Mouse (Mus musculus): ENCODE measurements around the gene Nup210. TPM values are rescaled to one million over a fixed set of nuclear protein-coding genes. Genes with fewer than 3 reads are reported as not detected.
"Not testable (repeated sequence)": the region's sequence is repeated elsewhere in the genome, so short reads cannot be mapped to it uniquely, and the experiment has no call there.

Gene Nup210
- total RNA-seq, 2 experiments from 2014 or later: 43.6 to 49.4 TPM

DNA sequence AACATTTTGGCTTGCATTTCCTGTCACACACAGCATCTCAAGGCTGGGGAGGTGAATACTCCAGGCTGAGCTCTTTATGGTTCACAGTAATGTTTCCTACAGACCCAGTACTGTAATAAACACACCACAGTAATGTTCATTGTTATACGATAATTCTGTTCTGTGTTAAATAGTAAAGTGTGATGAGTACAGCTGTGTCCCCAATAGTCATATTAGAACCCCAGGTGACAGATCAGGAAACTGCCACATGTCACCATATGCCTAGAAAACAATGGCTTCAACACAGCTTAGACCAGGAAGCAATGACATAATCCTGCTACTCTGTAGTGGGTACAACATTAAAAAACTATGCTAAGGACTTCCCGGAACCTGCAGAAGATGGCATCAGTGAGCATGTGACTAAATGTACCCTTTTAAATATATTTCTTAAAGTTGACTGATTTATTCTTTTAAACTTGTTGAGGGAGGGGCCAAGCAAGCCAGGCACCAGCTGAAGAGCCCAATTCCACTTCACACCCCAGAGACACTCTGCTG, 7.6 kb downstream of the Nup210 start:
- no peak for DNase-seq
- intact Hi-C loops (cut with DNase I): no loop called here

- peak; percentile 26 for DNase-seq
- intact Hi-C loops (cut with DNase I): no loop called here
Measured at GRCm38 (mm10) chr6:91108301-91108916, 8.2 kb downstream of the Nup210 start.

DNA sequence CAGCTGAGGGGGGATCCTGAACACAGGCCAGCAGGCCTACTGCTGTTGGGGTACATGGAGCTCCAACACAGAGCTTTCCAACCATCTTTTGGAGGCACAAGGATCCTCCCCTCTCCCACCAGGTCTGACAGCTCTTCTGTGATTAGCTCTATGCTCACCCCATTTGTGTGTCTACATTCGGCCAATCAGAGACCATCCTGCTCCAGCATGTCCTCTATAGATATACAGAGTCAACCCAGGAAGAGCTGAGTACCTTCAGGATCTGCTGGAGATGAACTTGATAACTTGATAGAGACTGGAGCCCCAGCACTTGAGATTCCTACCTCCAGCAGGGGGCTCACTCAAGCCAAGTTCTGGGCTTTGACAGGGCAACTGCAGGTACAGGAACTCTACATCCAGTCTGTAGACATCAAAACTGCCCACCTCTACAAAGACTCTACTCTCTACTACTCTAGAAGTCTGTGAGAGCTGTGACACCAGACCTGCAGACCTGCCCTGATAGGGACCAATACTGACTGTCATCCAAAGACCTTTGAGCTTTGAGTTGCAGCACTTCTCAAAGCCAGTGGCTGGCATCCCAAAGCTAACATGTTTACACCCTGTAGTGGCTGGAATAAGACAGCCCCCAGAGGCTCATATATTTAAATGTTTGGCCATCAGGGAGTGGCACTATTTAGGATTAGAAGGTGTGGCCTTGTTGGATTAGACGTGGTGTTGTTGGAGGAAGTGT, 11.1 kb downstream of the Nup210 start:
- no peak for DNase-seq
- intact Hi-C loops (cut with DNase I): no loop called here

DNA sequence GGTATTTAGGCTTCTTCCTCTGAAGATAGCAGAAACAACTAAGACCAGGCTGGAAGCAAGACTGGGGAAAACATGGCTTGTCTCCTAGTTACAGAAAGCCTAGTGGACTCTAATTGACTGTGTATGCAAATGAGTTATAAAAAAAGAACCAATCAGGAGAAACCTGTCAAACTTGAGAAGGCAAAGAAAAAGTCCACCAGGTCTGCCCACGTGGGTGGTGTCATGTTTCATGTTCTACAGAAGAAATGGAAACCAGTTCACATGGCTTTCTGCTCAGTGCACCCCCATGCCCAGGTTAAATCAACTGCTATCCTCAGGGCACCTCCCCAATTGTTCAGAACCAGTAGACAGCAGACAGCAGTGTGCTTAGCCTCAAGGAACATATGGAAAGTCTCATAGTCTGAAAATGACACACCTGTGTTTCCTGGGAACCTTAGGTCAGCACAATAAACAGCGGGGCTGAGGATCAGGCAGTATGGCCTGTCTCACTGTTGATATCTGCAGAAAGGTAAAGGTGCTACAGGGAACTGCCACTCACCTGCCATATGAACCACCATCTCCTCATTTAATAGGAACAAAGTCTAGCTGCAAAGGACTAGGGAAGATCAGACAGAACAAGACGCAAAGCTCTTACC, 11.7 kb downstream of the Nup210 start:
- intact Hi-C loops (cut with DNase I): no loop called here
- no peak for DNase-seq

DNA sequence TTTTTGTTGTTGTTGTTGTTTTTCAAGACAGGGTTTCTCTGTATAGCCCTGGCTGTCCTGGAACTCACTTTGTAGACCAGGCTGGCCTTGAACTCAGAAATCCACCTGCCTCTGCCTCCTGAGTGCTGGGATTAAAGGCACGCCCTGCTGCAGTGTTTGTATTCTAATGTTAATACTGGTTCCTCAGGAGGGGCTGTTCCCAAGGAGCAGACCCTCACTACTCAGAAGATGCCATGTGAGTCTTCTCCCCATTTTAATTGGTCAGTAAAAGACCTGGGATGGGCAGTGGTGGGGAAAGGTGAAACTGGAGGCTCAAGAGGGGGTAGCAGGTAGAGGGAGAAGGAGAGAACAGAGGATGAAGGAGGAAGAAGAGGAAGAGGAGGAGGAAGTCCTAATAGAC, 13.2 kb downstream of the Nup210 start:
- intact Hi-C loops (cut with DNase I): not testable (repeated sequence)

DNA sequence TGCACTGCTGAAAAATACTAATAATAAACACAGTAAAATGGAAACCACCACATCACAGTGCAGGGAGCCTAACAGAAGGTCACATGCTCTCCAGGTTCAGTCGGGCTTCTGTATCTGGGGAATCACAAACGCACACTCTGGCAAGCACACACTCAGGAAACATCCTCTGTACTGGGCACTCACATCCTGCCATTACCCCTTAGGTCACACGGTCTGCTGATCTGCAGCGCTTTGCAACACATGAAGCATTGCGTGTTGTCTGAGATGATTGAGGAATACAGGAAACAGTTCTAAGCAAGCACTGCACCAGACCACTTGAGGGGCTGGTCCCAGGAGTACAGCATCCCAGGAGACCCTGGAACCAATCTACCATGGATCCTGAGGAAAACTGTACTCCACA, 16.0 kb downstream of the Nup210 start:
- DNase-seq: no peak
- intact Hi-C loops (cut with DNase I): no loop called here

More for the DNA sequence above, 13.2 kb downstream of the Nup210 start:
- DNase-seq: not testable (repeated sequence)

GRCm38 (mm10) chr6:91097879-91098278, 18.8 kb downstream of the Nup210 start:
- no peak for DNase-seq
- intact Hi-C loops (cut with DNase I): no loop called here

DNA sequence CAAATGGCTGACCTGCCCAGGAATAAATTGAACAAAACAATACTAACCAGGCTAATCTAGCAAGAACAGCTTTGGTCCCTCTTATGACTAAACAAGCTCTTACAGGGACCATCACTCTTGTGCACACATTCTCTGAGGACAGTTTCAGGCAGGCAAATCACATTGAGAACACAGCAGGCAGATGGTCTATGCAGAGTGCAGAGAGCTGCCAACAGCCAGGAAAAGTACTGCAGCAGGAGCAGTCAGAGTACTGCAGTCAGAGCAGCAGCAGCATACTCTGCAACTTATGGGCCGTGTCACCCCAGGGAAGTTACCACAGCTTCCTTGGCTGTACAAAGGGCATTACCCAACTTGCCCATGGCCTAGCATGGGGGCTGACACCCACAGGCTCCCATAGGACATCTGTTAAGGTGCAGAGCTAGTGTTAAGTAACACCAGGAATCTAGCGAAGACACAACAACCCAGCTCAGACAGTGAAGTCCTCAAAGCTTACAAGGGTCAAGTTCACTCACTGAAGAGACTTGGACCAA, 21.5 kb downstream of the Nup210 start:
- intact Hi-C loops (cut with DNase I): no loop called here
- no peak for DNase-seq

GRCm38 (mm10) chr6:91092216-91092899, 24.3 kb downstream of the Nup210 start:
- DNase-seq: no peak
- intact Hi-C loops (cut with DNase I): no loop called here

DNA sequence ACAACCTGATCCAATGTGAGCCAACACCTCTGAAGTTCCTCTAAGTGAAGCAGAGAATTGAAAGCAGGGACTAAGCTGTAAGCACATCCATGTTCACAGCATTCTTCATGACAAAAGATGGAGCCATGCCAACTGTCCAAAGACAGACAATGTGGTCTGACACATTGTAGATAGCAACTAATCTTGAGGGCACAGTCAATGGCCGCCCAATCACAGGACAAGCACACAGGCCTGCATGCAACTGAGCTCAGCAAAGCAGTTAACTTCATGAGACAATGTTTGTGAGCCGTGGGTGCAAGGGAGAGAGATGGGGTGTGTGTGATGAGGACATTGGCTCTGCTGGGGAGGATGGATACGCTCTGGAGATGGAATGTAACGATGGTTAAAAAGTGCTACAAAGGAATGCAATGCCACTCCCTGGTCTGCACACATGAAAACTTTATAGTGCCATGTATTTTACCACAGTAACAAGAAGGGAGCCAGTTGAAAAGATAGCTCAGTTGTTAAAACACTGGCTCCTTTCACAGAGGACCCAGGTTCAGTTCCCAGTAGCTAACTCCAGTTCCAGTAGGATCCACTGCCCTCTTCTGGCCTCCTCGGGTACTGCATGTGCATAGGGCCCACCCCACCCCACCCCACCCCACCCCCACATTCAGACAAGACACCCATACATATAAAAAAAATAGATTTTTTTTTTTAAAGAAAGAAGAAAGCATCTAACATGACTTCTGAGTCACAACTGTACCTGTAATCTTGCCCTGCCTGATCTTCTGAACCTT, 31.3 kb downstream of the Nup210 start:
- intact Hi-C loops (cut with DNase I): no loop called here
- peak; percentile 19 for DNase-seq

- intact Hi-C loops (cut with DNase I): no loop called here
Measured at GRCm38 (mm10) chr6:91080033-91080432, 36.6 kb downstream of the Nup210 start.

DNA sequence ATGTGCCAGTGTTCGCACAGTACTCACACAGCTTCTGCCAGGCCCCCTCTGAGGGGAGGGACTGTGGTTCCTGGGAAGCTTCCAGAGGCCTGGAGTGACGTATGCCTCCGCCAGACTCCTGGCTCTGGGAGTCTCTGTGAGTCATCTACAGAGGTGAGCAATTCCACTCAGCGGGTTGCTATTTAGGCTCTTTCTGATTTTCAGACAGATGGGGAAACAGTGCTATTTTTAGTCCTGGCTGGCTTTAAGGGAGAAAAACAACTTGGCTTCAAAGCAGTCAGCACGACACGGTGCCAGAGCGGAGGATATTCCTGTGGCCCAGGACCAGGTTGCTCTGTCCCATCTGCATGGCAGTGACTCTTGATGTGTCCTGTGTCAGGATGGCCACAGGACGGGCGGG, 40.4 kb downstream of the Nup210 start:
- intact Hi-C loops (cut with DNase I): no loop called here

More at GRCm38 (mm10) chr6:91080033-91080432, 36.6 kb downstream of the Nup210 start:
- DNase-seq: no peak

DNA sequence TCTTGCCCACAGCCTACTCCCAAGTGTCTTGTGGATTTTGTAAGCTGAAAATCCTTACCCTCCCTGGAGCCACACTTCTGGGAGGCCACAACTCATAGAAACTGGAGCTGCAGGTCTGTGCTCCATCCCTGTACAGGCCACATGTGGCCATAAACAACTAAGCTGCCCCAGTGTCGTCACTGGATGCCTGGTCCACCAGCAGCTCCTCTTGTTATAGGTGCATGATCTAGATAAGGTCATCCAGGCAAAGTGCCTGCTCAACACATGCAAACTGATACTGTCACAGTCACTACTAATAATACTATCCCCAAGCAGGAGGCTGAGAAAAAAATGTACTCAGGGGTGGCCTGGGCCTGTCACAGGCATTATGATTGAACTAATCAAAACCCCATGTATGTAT, 48.1 kb downstream of the Nup210 start:
- intact Hi-C loops (cut with DNase I): no loop called here
- DNase-seq: no peak

More for the DNA sequence above, 40.4 kb downstream of the Nup210 start:
- DNase-seq: peak; percentile 60

DNA sequence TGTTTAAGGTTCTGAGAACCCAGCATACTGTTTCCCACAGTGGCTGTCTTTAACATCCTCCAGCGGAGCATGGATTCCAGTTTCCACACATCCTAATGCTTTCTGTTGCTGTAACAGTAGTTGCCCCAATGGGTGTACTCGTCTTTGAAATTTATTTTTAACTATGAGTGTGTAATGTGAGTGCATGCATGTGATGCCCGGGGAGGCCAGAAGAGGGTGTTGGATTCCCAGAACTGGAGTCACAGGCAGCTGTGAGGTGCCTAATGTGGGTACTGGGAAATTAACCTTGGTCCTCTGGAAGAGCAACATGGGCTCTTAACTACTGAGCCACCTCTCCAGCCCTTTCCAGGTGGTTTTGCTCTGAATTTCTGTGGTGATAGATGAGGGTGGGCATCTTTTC, 49.6 kb downstream of the Nup210 start:
- intact Hi-C loops (cut with DNase I): no loop called here
- no peak for DNase-seq

DNA sequence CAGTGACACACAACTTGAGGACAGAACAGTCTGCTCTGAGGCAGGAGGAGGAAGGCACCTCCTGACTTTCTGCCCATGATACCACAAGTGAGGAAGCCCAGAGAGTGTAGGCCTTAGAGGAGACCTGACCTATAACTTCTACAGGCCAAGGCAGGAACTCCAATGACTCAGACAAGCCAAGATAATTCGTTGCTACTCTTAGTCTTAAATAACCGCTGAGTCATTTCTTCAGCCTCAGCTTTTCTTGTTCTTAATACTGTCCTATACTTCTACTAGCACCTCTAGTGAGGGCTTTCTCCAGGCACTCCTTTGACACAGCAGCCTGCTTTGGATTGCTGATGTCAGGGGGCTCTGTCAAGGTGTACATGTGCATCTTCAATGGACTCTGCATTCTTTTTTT, 55.3 kb downstream of the Nup210 start:
- intact Hi-C loops (cut with DNase I): no loop called here
- DNase-seq: no peak

DNA sequence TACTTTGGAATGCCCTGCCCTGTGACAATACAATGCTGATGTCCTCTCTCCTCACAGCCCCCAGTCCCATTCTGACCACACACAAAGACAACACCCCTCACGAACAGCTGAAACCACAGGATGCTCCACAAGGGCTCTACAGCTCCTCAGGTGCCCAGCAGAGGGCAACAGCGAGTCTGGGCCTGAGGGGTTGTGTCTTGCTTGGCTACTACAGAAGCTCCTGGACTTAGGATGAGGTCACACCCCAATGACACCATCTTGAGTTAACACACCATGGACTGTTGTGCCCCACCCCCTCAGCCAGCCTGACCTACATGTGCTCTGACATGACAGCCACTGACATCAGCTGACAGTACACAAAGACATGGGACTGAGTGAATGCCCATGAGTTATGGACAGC, 56.9 kb downstream of the Nup210 start:
- DNase-seq: peak; percentile 37
- intact Hi-C loops (cut with DNase I): no loop called here

GRCm38 (mm10) chr6:91057989-91058388, 58.6 kb downstream of the Nup210 start:
- intact Hi-C loops (cut with DNase I): no loop called here
- no peak for DNase-seq

DNA sequence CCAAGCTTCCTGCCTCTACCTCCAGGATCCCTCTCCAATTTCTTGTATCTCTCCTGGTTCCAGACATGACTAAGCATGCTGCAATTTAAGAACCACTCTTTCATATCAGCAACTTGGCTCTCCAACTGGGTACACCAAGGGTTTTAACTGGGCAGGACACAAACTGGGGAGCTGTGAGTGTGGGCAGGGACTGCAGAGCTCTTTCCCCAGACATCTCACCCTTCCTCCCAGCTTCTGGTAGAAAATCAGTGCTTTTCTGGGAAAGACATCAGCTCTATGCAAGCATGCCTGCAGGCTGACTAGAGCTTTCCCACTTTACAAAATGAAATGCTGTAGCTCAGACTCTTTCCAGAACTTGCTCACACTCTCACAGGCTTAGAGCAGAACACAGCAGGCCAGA, 60.3 kb downstream of the Nup210 start:
- intact Hi-C loops (cut with DNase I): no loop called here
- no peak for DNase-seq

- DNase-seq: no peak
- intact Hi-C loops (cut with DNase I): no loop called here
Measured at GRCm38 (mm10) chr6:91052572-91052971, 64.1 kb downstream of the Nup210 start.

- no peak for DNase-seq
- intact Hi-C loops (cut with DNase I): no loop called here
Measured at GRCm38 (mm10) chr6:91048019-91048418, 68.6 kb downstream of the Nup210 start.

Measured in left cerebral cortex, postnatal 4 days (tissue).